Mouse (Mus musculus) testis, adult 2 months (tissue): ENCODE data around the gene St6galnac3. TPM values are rescaled to one million over a fixed set of nuclear protein-coding genes. Genes with fewer than 3 reads are reported as not detected.

ENCODE experiments used
- H3K27ac ChIP-seq: fragments of 200-500 bp; 2 replicates; pipeline ENCODE4 v1.5.1; 2012; ENCODE audit warnings: low read depth, low read length; ENCODE audit not compliant: control insufficient read depth, insufficient read depth
- H3K27me3 ChIP-seq: fragments of 200-500 bp; 2 replicates; pipeline ENCODE4 v1.6.1; 2012; ENCODE audit warnings: mild to moderate bottlenecking, low read length, moderate library complexity; ENCODE audit not compliant: control insufficient read depth, insufficient read depth
- H3K36me3 ChIP-seq: fragments of 200-500 bp; 2 replicates; pipeline ENCODE4 v1.6.1; 2012; ENCODE audit warnings: mild to moderate bottlenecking, low read length; ENCODE audit not compliant: control insufficient read depth, insufficient read depth
- H3K4me1 ChIP-seq: fragments of 200-500 bp; 2 replicates; pipeline ENCODE4 v1.6.1; 2012; ENCODE audit warnings: low read length; ENCODE audit not compliant: control insufficient read depth, insufficient read depth
- H3K4me3 ChIP-seq: fragments of 200-500 bp; 2 replicates; pipeline ENCODE4 v1.5.1; 2012; ENCODE audit warnings: low read depth, mild to moderate bottlenecking, low read length, moderate library complexity, mixed read lengths; ENCODE audit not compliant: control insufficient read depth
- CTCF ChIP-seq: fragments of 200-500 bp; IDR thresholded peaks from 2 replicates; pipeline ENCODE4 v1.5.1; 2012; ENCODE audit warnings: low read depth, mild to moderate bottlenecking, inconsistent platforms, low read length, moderate library complexity; ENCODE audit not compliant: control insufficient read depth, insufficient read depth, insufficient replicate concordance
- POLR2A ChIP-seq: fragments of 200-500 bp; IDR thresholded peaks from 2 replicates; pipeline ENCODE4 v1.6.1; 2012; ENCODE audit warnings: low read depth, mild to moderate bottlenecking, inconsistent platforms, low read length, moderate library complexity; ENCODE audit not compliant: control insufficient read depth
- polyA plus RNA-seq: library from polyadenylated mRNA; depleted of rRNA; stranded (reverse); fragments of >200 nt; gene quantifications from 2 replicates; pipeline ENCODE4 v1.2.3, GENCODE M21; 2012

Gene St6galnac3
- polyA plus RNA-seq, 1 experiment = 2.2 TPM

DNA sequence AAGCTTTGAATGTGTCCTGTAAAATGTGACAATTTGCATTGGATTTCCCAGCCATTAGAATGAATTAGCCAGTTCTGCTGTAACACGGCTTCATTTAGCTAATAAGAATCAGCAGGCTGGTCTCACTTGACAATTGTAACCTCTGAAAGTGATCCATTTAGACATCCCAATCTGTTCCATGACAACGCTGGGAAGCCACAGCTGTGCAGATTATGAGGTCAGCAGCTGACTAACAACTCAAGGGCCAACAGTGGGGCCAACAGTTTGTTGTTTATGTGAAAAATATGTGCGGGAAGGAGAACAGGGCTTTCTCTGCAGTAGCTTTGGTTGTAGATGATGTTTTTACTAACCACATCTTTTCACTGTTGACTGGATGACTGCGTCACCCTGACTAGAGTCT lies 308.6 kb downstream of the St6galnac3 start:
- peak overlapping the region; percentile 37 for H3K4me3 ChIP-seq
- TF ChIP-seq CTCF = no peak
- TF ChIP-seq POLR2A = no peak
- no peak overlapping the region for H3K27ac ChIP-seq
- H3K4me1 ChIP-seq = no peaks in the 10 kb centered on the region
- H3K36me3 ChIP-seq = no peaks in the 10 kb centered on the region
- no peaks in the 10 kb centered on the region for H3K27me3 ChIP-seq

DNA sequence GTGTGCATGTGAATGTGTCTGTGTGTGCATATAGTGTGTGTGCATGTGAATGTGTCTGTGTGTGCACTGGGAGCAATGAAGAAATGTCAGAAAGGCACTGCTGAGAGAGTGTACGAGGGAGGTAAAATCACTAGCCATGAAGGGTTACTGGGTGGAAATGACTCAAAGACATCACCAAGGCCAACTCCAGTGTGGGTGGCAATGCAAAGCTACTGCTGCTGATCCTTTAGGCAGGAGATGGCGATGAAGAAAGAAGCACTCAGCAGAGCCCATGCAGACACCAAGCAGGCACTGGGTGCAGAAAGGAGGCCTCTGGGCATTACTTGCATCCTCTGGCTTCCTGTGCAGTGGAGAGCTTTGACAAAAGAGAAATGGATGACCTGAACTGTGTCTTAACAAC lies 310.8 kb downstream of the St6galnac3 start:
- Histone ChIP-seq H3K27me3 (no peaks in the 10 kb centered on the region), H3K4me1 (no peaks in the 10 kb centered on the region), H3K36me3 (no peaks in the 10 kb centered on the region), H3K27ac (no peak overlapping the region), H3K4me3 (no peak overlapping the region)
- no peak for TF ChIP-seq POLR2A
- no peak for TF ChIP-seq CTCF

DNA sequence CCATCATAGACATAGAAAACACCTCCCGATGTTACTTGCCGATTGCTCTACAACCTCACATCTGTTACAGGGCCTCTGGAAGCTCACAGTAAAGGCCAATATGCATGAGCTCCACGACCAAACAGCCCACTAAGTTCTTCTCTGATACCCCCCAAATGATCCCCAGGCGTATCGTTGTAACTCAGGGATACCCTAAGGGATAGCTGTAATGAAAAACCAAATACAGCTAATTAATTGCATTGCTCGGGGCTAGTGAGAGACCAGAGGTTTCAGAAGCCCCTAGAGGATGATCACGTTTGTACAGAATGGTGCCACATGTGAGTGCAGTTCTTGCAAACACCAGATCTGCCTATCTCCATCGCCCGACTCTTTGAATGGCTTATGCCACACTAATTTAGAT lies 315.7 kb downstream of the St6galnac3 start:
- Histone ChIP-seq H3K27me3 (no peaks in the 10 kb centered on the region), H3K4me3 (no peak overlapping the region), H3K4me1 (no peaks in the 10 kb centered on the region), H3K27ac (no peak overlapping the region), H3K36me3 (no peaks in the 10 kb centered on the region)
- TF ChIP-seq CTCF (no peak), POLR2A (no peak)

DNA sequence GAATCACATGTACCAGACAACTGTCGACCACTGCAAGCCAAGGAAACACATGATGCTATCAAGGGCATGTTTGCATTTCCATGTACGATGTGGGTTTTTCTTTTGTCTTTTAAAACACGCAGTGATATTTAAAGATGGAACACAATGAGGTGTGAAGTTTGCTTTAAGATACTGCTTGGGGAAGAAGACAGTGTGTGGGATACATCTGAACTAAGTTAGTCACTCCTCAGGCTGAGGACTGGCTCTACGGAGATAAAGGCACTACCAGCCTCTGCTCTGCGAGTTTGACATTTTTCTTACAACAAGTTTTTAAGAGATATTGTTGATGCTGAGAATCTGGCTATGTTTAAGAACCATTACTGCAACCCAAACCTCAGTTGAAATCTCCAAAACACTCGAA lies 316.6 kb downstream of the St6galnac3 start:
- Histone ChIP-seq H3K36me3 (no peaks in the 10 kb centered on the region), H3K27ac (no peak overlapping the region), H3K27me3 (no peaks in the 10 kb centered on the region), H3K4me3 (no peak overlapping the region), H3K4me1 (no peaks in the 10 kb centered on the region)
- TF ChIP-seq POLR2A = no peak
- TF ChIP-seq CTCF = no peak

DNA sequence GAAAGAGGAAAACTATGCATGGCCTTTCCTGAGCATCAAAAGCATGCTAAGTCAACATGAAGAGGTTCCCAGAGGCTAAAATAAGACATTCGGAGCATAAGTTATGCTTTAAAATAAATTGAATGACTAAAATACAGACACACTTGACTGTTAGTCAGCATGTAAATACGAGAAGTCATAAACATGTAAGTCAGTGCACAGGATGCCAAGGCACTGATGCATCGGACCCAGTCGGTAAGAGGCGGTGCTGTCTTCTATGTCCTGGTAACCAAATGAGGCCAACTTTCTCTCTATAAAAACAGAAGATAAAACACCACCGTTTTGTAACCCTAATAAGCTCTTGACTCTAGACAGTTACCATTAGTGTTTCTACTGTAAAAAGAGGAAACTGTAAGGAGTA lies 317.3 kb downstream of the St6galnac3 start:
- Histone ChIP-seq H3K36me3 (no peaks in the 10 kb centered on the region), H3K4me3 (no peak overlapping the region), H3K27me3 (no peaks in the 10 kb centered on the region), H3K27ac (no peak overlapping the region), H3K4me1 (no peaks in the 10 kb centered on the region)
- TF ChIP-seq POLR2A = no peak

DNA sequence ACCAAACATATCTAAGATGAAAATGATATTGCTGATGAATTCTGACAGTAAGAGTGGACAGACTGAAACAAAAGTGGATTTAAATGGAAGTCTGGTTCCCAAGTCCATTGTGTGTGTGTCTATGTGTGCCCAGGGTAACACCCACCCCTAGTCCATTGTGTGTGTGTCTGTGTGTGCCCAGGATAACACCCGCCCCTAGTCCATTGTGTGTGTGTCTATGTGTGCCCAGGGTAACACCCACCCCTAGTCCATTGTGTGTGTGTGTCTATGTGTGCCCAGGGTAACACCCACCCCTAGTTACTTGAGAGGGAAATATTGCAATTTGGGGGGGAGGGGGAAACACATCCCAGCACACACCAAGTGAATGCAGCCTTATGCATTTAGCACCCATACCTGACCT lies 318.1 kb downstream of the St6galnac3 start:
- H3K4me1 ChIP-seq = no peaks in the 10 kb centered on the region
- H3K4me3 ChIP-seq = no peak overlapping the region
- TF ChIP-seq POLR2A = no peak
- TF ChIP-seq CTCF = no peak
- H3K27me3 ChIP-seq = no peaks in the 10 kb centered on the region
- H3K36me3 ChIP-seq = no peaks in the 10 kb centered on the region
- H3K27ac ChIP-seq = no peak overlapping the region

DNA sequence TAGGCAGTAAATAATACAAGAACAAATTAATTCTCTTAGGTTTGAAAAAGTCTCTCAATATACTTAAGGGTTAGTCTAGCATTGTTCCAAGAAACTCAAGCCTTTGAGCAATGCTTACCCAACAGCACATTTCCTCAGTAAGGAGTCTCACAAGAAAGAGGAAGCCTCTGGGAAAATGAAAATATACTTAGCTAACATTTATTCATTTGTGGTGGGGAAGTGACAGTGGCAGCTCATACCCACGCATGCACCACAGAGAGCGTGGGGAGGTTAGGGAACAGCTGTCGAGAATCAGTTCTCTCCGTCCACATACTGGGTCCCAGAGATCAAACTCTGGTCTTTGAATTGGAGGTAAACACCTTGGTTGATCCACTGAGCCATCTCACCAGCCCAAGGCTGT lies 318.8 kb downstream of the St6galnac3 start:
- no peaks in the 10 kb centered on the region for H3K36me3 ChIP-seq
- no peak overlapping the region for H3K27ac ChIP-seq
- TF ChIP-seq POLR2A (no peak), CTCF (no peak)
- H3K4me3 ChIP-seq = no peak overlapping the region
- H3K4me1 ChIP-seq = no peaks in the 10 kb centered on the region
- no peaks in the 10 kb centered on the region for H3K27me3 ChIP-seq

DNA sequence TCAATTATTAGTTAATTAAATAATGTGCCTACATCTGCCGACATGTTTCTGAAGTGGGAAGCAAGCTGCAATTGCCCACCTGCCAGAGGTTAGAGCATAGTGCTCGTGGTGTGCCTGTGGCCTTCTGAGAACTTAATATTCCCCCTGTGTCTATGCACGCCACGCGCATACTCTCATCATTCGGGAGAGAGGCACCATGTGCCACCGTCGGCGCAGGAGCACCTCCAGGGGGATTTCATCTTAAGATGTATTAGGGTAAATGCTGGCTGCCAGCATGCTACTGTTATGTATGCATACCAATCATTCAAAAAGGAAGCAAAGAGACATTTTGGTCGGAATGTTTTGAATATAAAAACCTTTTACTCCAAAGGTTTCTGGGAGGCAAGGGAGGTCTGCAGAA lies 319.3 kb downstream of the St6galnac3 start:
- Histone ChIP-seq H3K27ac (no peak overlapping the region), H3K4me1 (no peaks in the 10 kb centered on the region), H3K36me3 (no peaks in the 10 kb centered on the region), H3K27me3 (no peaks in the 10 kb centered on the region), H3K4me3 (no peak overlapping the region)
- no peak for TF ChIP-seq POLR2A
- no peak for TF ChIP-seq CTCF
